Mouse (Mus musculus) hindbrain, postnatal 0 days (tissue): ENCODE results near the gene Ssbp2. TPM values are rescaled to one million over a fixed set of nuclear protein-coding genes. Genes with fewer than 3 reads are reported as not detected.

Source experiments
- ATAC-seq: fragments of 200-750 bp; cut with Nextera tagmentation; 2 replicates; pipeline ENCODE4 v1.8.0; 2017; ENCODE audit warnings: mild to moderate bottlenecking, moderate TSS enrichment, moderate library complexity
- DNase-seq: peaks from one replicate; pipeline ENCODE4 v3.0.0-alpha.2; 2015; ENCODE audit warnings: low spot score
- H3K27ac ChIP-seq: fragments of 300-500 bp; sonication (generic); 2 replicates; pipeline ENCODE4 v1.5.1; 2014; ENCODE audit warnings: mild to moderate bottlenecking
- H3K27me3 ChIP-seq: fragments of 300-500 bp; sonication (generic); 2 replicates; pipeline ENCODE4 v1.6.1; 2014; ENCODE audit warnings: low read length, mixed read lengths; ENCODE audit not compliant: insufficient read depth
- H3K36me3 ChIP-seq: fragments of 300-500 bp; sonication (generic); 2 replicates; pipeline ENCODE4 v1.6.1; 2014; ENCODE audit warnings: low read length, mixed read lengths; ENCODE audit not compliant: insufficient read depth
- H3K4me1 ChIP-seq: fragments of 300-500 bp; sonication (generic); 2 replicates; pipeline ENCODE4 v1.6.1; 2014; ENCODE audit warnings: antibody characterized with exemption, low read length, mixed read lengths; ENCODE audit not compliant: insufficient read depth
- H3K4me2 ChIP-seq: fragments of 300-500 bp; sonication (generic); 2 replicates; pipeline ENCODE4 v1.6.1; 2014; ENCODE audit warnings: low read depth, mild to moderate bottlenecking, low read length, moderate library complexity, mixed read lengths
- H3K4me3 ChIP-seq: fragments of 300-500 bp; sonication (generic); 2 replicates; pipeline ENCODE4 v1.5.1; 2014; ENCODE audit warnings: low read length
- H3K9ac ChIP-seq: fragments of 300-500 bp; sonication (generic); replicated peaks from 2 replicates; pipeline ENCODE4 v1.6.1; 2014; ENCODE audit warnings: mild to moderate bottlenecking, low read length, moderate library complexity, mixed read lengths
- H3K9me3 ChIP-seq: fragments of 300-500 bp; sonication (generic); 2 replicates; pipeline ENCODE4 v1.6.1; 2016; ENCODE audit warnings: low read length, mixed read lengths
- CTCF ChIP-seq: IDR thresholded peaks from 2 replicates; pipeline ENCODE4 v1.5.1; 2016; ENCODE audit warnings: antibody characterized with exemption, control low read depth, low read depth
- WGBS: fragments of 180-500 bp; shearing (Covaris S2); extraction: QIAGEN DNeasy Blood & Tissue Kit; methylation state at CpG from one replicate; pipeline ENCODE4 v1.1.7; 2014; 5-methylcytosine and 5-hydroxymethylcytosine counted together
- polyA plus RNA-seq: library from polyadenylated mRNA; unstranded; fragments of >200 nt; fragmentation: Nextera tagmentation; extraction: Ambion mirVana; gene quantifications from 2 replicates; pipeline ENCODE4 v1.2.1, GENCODE M21; 2015
- total RNA-seq: library from RNA; depleted of rRNA; stranded (reverse); fragments of >200 nt; gene quantifications from 2 replicates; pipeline ENCODE4 v1.2.3, GENCODE M21; 2014

Ssbp2 gene
- total and polyA plus RNA-seq, 2 experiments from 2014 or later = 105 to 140 TPM

GRCm38 (mm10) chr13:91471566-91471965 lies 11.5 kb downstream of the Ssbp2 start:
- Histone ChIP-seq H3K27me3 (no peaks in the 10 kb centered on the region), H3K4me3 (no peak overlapping the region), H3K36me3 (no peaks in the 10 kb centered on the region), H3K9ac (no peak overlapping the region), H3K27ac (no peak overlapping the region), H3K4me2 (no peak overlapping the region), H3K9me3 (no peaks in the 10 kb centered on the region), H3K4me1 (peaks cover 4% of the 10 kb centered on the region; the same call in 1 of the 2 replicates)
- DNase-seq (no peak), ATAC-seq (no peak)
- TF ChIP-seq CTCF = no peak
- 46% methylated on average over 2 of the region's 2 CpGs for WGBS

- Histone ChIP-seq H3K27me3 (no peaks in the 10 kb centered on the region), H3K4me3 (no peak overlapping the region), H3K36me3 (no peaks in the 10 kb centered on the region), H3K27ac (no peak overlapping the region), H3K4me1 (peaks cover 4% of the 10 kb centered on the region; the same call in 1 of the 2 replicates), H3K4me2 (no peak overlapping the region), H3K9ac (no peak overlapping the region), H3K9me3 (no peaks in the 10 kb centered on the region)
- ATAC-seq = no peak
- no peak for DNase-seq
- 86% methylated on average over 2 of the region's 2 CpGs for WGBS
- TF ChIP-seq CTCF = no peak
These were observed 11.9 kb downstream of the Ssbp2 start for GRCm38 (mm10) chr13:91471980-91472379.

- TF ChIP-seq CTCF = no peak
- H3K4me2 ChIP-seq = no peak overlapping the region
- 0 out of 2 replicates have a peak overlapping the region, but pooled peaks have one; percentile 45 for H3K27ac ChIP-seq
- no peak overlapping the region for H3K9ac ChIP-seq
- H3K9me3 ChIP-seq = no peaks in the 10 kb centered on the region
- peaks cover 4% of the 10 kb centered on the region; the same call in 1 of the 2 replicates for H3K4me1 ChIP-seq
- ATAC-seq = 0 out of 2 replicates have a peak, but pooled peaks have one; percentile 36
- no peak overlapping the region for H3K4me3 ChIP-seq
- DNase-seq = peak; percentile 59
- H3K36me3 ChIP-seq = no peaks in the 10 kb centered on the region
- no peaks in the 10 kb centered on the region for H3K27me3 ChIP-seq
- WGBS = 49% methylated on average over 6 of the region's 6 CpGs
These were observed 13.4 kb downstream of the Ssbp2 start for GRCm38 (mm10) chr13:91473527-91473926.

DNA sequence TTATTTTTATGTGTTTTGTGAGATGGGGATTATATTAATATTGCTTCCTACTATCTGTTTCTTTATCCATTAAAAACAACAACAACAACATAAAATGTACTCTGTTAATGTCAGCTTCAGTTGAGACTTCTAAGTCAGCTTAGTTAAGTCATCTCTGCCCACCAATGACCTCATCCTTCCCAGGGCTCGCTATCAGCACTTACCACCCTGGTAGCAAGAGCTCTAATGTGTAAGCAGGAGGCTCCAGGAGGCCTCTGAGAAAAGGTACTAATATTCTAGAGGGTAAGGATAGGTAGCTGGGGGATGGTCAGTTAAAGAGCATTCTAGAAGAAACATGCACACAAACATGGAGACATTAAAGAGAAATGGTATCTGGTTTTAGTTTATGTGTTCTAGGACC lies 13.9 kb downstream of the Ssbp2 start:
- no peak for DNase-seq
- no peak for TF ChIP-seq CTCF
- no peak for ATAC-seq
- Histone ChIP-seq H3K36me3 (no peaks in the 10 kb centered on the region), H3K4me2 (no peak overlapping the region), H3K9ac (no peak overlapping the region), H3K9me3 (no peaks in the 10 kb centered on the region), H3K27me3 (no peaks in the 10 kb centered on the region), H3K4me3 (no peak overlapping the region), H3K27ac (no peak overlapping the region), H3K4me1 (peaks cover 4% of the 10 kb centered on the region; the same call in 1 of the 2 replicates)
- WGBS = 47% methylated on average over 1 of the region's 1 CpGs

- DNase-seq (no peak), ATAC-seq (no peak)
- H3K4me3 ChIP-seq = no peak overlapping the region
- H3K27ac ChIP-seq = no peak overlapping the region
- no peaks in the 10 kb centered on the region for H3K36me3 ChIP-seq
- H3K9me3 ChIP-seq = no peaks in the 10 kb centered on the region
- TF ChIP-seq CTCF = no peak
- no peak overlapping the region for H3K4me2 ChIP-seq
- H3K9ac ChIP-seq = no peak overlapping the region
- no peaks in the 10 kb centered on the region for H3K27me3 ChIP-seq
- H3K4me1 ChIP-seq = peaks cover 4% of the 10 kb centered on the region; the same call in 1 of the 2 replicates
These were observed 15.8 kb downstream of the Ssbp2 start for GRCm38 (mm10) chr13:91475888-91476287.

DNA sequence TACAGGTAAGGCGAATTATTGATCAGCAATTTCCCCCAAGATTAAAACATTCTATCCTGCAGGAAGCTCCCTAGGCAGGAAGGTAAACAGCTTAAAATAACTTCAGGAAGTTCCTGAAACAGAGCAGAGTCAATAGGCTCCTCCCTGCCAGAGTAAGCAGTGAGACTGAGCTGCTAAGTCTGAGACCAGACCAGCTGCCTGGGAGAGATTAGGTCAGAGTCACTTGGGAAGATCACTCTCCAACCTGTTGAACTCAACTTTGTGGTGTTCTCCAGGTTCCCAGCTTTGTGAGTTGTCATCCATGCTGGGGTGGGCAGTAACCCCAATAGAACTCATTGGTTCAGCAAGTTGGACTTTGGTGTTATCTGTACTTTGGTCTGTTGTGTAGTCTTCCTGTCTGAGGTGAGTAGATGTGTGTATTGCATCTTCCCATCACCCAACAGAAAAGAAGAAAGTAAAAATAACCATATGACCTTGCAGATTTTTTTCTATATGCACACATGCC lies 16.6 kb downstream of the Ssbp2 start:
- Histone ChIP-seq H3K36me3 (no peaks in the 10 kb centered on the region), H3K4me1 (peaks cover 4% of the 10 kb centered on the region; the same call in 1 of the 2 replicates), H3K4me3 (no peak overlapping the region), H3K27ac (no peak overlapping the region), H3K4me2 (no peak overlapping the region), H3K9me3 (no peaks in the 10 kb centered on the region), H3K9ac (no peak overlapping the region), H3K27me3 (no peaks in the 10 kb centered on the region)
- no peak for TF ChIP-seq CTCF
- WGBS = 96% methylated on average over 1 of the region's 1 CpGs
- DNase-seq = no peak
- ATAC-seq = no peak

DNA sequence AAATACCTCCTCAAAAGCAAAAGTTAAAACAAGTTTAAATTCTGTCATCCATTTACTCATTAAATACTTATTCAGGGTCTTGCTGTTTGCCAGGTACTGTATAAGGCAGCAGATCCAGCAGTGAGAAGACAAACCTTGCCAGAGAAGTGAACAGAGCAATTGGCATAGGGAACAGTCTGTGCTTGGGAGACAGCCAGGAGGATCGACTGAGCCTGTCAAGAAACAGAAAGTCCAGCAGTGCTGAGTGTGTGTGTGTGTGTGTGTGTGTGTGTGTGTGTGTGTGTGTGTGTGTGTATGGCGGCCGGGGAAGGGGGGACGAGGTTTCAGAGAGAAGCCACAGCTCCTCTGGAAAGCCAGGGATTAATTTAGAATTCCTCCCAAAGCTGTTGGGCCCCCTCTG lies 17.9 kb downstream of the Ssbp2 start:
- Histone ChIP-seq H3K4me2 (no peak overlapping the region), H3K9ac (no peak overlapping the region), H3K36me3 (no peaks in the 10 kb centered on the region), H3K27ac (peak overlapping the region; percentile 26; the same call in 1 of the 2 replicates), H3K27me3 (no peaks in the 10 kb centered on the region), H3K4me1 (peaks cover 4% of the 10 kb centered on the region; the same call in 1 of the 2 replicates), H3K9me3 (no peaks in the 10 kb centered on the region), H3K4me3 (no peak overlapping the region)
- ATAC-seq (peak; percentile 88), DNase-seq (peak; percentile 79)
- WGBS = 16% methylated on average over 2 of the region's 4 CpGs
- no peak for TF ChIP-seq CTCF
